Mouse (Mus musculus) retina, postnatal 7 days (tissue): Measurements from ENCODE around the gene Adcy3.

Experiments
- DNase-seq: peaks from one replicate; pipeline ENCODE4 v3.0.0-alpha.2; 2012; ENCODE audit warnings: low read depth, low spot score

Gene Adcy3

DNA sequence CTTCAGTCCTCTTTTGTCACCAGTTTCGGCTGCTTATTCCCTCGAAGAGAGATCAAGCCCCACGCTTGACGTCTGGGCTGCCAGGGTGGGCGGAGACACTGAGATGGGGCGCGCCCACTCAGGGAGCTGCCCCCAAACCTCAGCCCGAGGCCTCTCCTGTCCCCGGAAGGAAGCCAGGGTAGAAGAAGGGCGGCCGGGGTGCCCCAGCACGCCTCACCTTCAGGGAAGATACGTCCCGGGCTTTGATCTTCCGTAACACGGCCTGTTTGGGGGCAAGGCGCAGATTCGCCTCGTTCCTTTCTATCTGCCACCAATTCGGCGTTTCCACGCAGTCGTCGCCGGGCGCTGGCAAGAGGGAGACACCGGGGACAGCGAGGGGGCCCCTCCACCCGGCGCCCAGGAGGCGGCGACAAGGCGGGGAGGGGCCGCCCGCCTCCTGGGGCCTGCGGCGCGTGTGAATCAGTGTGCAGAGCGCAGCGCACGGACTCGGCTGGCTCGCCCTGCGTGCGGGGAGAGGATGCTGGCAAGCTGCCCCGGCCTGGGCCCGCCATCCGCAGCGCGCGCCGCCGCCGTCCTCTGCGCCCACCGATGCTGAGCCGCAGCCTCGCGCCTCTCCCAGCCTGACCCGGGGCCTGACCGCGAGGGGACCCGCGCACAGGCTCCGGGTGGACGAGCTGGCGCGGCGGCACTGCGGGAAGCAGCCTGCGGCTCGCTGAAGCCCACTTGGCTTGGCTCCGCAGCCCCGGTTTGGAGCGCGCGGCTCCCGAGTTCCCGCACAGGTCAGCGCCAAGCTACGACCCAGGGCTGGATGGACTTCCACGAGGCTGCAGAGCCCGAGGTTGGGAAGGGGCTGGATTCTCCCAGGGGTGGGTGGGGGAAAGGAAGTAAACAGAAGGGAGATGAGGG, at the start of gene Adcy3:
Adcy3 (plus strand) TSS at position 163 of the 906 bp plus-strand sequence.
- DNase-seq = peak; percentile 37

DNA sequence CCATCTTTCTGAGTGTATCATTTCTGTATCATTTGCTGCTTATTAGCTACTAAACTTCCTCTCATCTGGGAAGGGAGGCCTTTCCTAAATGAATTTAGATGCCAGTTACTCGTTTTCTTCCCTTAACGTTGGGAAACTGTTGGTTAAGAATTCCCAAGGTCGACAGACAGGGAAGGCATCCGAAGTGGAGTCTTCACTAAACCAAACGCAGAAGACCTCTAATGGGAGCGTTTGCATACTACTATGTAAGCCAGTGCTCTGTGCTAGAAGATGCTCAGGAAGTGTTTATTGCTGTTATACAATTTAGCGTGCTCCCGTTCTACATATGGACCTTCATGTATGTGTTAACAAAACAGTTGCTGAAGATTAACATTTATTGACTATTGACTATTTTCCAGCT, 49.5 kb upstream of the Adcy3 start:
- DNase-seq = no peak

DNA sequence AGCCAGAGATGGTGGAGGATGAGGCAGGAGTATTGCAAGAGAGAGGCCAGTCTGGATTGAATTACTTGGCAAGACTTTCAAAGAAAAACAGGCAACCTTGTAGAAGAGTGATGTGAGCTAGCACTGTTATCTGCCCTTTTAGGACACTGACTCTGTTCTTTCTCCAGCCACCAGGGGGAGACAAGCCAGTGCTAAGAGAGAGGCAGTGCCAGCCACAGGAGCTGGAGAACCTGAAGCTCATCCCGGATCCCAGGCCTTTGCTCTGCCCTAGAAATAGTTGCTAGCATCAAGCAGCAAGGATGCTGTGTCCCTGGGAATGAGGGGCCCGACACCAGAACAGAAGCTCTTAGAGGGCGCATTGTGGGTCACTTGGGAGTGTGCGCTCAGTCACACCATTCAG, 25.5 kb upstream of the Adcy3 start:
- peak; percentile 65 for DNase-seq

DNA sequence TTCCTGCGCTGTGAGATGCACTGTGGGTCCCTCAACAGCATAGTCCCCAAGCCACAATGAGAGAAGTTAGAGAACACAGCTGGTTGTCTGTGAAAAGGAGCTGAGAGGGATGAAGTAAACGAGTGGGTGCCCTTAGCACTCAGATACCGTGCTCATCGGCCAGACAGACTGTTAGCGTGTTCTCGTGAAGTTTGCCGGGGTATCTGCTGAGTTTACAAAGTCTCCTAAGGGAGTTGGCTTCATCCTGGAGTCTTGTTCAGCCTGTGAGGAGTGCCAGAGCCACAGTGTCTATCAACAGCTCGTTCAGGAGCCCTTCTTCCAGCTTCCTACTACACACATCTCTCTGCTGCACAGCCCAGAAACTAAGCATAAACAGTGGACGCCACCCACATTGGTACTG, 16.8 kb upstream of the Adcy3 start:
- DNase-seq = no peak

DNA sequence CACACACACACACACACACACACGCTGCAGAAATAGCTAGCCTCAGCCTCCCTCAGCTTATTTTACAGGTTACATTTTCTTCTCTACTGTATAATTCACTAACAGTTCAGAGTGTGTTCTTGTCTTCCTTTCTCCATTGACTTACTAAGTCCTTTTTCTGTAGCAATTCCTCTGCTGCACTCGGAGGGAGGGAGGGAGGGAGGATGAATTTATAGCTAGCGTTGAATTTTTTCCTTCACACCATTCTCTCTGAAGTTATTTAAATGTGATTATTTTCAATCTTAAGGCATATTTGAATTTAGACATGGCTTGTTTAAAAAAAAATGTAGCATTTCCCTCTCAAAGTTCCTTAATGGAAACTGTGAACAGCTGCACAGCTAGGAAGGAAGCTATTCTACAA, 15.8 kb upstream of the Adcy3 start:
- DNase-seq = no peak

DNA sequence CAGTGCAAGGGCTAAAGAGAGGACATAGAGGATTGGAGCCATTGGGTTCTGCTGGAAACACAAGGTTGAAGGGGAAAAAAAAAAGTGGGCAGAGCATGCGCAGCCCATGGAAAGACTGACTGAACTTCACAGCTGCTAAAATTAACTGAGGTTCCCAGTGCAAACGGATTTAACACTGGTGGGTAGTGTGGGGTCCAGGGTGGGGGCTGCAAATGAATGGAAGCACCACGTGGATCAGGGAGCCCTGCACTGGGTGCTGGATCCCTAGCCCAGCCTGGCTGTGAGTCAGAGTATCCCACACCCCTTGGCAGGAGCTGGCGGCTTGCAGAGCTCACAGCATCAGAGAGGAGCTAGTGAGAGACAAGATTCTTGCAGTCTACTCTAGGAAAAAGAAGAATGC, 15.3 kb upstream of the Adcy3 start:
- DNase-seq = no peak

DNA sequence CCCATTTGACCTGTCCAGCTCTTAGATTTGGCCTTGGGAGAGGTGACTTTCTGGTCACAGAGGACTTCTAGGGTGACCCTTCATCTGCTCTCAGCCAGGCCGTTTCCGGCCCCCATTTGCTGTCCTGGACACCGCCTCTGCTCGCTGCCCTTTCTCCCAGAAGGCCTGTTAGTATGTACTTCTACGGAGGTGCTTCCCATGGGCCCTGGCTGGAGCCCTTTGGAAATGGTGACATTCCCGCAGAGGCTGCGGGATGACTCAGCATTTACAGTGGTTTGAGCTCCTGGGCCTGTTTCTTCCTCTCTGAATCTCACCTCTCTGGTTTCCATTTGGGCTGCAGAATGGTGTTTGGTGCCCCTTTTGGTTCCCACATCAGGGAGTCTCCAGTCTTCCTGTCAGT, 5.6 kb upstream of the Adcy3 start:
- no peak for DNase-seq

DNA sequence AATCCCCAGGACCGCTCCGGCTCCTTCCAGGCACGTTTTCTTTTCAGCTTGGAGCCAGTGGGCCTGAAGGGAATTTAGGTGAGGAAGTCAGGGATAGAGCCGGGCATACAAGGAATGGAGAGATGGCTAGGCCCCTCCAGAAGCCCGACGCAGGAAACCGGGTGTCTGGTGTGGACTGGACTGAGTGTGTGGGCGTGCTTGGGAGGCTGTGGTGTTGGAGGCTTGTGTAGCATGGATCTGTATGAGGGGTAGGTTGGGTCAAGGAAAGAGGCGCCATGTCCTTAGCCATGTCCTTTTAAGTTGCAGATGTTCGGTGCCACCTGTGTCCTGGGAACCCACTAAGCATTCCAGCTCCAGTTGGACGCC, 927 bp downstream of the Adcy3 start:
- DNase-seq = no peak

DNA sequence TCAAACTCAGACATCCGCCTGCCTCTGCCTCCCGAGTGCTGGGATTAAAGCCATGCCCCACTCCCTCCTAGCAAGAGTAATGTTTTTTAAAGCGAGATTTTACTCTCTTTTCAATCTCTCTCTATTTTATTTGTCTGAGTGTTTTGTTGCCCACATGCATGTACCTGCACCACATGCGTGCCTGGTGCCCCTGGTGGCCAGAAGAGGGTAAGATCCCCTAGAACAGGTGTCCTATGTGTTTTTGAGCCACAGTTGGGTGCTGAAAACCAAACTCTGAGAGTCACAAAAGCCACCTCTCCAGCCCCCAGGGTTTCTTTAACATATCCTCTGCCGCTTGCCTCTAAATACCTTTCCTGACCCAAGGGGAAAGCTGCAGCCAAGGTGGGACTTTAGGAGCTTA, 10.3 kb downstream of the Adcy3 start:
- DNase-seq = no peak

DNA sequence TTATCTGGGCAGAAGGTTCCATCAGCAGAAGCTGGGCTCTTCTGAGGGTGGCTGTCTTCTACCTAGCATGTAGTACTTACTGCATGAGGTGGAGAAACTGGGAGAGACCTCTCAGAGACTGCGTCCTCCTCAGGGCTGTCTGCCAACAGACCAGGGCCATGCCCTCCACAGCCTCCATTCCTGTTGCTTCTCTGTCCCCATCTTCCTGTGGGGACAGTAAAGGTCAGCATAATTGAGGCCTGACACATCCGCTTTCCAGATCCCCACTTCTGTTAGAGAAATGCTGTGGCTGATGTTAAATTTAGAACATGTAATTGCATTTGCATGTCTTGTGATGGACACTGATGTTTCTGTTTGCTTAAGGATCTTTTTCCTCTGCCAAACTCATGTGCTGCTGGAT, 18.0 kb downstream of the Adcy3 start:
- DNase-seq = no peak

DNA sequence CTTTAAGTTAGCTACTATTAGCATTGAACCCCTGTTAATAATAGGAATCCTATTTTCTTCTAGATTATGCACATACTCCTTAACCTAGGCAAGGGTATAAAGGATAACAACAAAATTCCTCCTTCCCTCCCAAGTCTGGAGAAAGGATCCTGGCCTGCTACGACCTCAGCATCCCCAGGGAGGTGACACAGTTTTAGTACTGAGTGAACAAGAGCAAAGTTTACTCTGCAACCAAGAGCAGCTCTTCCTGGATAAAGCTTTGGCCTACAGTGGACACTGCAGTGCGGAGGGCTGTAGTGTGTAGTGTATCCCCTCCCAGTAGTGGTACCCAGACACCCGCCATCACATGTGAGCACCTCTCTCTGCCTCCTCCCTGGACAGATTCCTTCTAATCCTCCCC, 19.1 kb downstream of the Adcy3 start:
- no peak for DNase-seq

DNA sequence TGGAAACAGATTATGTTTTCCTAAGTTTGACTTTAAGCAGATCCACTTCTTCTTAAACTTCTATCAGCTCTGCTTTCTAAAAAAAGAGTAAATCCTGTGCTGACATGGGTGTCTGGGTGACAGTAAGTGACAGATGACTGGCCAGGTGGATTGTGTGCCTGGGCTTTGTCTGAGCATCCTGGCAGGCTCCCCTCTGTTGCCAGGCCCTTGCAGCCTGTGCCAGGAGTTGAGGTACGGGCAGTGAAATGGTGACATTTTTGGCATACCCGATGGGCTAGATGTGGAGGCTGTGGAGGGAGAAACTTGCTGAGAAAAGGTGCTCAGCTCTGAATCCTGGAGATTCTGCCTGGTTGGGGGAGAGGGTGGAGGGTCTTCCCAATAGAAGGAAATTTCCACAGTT, 24.6 kb downstream of the Adcy3 start:
- DNase-seq = no peak

DNA sequence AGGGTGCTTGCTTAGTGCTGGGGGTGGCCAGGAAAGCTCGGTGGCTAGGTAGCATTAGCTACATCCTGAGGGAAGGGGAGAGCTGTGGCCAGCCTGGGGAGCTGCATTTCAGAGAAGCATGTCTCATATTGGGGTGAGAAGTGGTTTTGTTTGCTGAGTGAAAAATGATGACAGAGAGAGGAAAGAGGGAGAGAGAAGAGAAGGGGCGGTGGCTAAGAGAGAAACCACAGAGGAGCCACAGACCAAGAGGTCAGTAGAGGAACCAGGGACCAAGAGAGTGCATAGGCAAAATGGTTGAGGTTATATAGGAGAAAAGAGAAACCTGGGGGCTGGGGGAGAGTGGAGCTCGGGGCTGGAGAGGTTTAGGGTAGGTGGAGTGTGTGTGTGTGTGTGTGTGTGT, 25.3 kb downstream of the Adcy3 start:
- DNase-seq = no peak

DNA sequence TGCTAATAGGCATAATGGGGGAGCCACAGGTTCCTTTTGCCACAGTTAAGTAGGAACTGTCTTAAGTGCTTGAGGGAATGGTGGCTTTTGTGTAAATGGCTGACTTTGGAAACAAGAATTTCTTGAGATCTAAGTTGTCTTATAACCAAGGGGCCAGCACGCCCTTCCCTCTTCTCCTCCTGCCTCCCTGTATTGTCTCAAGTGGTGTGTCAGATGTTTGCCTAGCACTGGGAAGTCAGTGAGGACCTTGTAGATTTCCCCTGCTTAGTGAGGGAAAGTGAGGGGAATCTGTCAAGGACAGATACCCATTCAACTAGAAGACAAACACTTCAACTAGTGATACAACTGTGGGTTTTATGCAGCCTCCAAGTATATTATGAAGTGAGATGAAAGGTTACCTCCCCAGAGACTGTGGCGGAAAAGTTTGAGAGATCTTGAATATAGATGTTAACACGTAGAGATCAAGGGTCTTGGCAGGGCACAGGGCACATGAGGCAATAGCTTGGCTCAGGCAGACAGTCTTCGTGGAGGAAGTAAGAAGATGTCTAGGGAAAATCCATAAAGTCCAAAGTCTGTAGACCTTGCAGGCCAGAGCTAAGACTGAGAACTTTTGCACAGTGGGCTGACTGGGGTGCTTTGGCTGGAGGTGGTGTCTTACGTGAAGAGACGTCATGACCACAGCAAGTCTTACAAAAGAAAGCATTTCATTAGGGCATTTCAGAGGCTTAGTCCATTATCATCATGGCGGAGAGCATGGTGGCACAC, 26.1 kb downstream of the Adcy3 start:
- no peak for DNase-seq

DNA sequence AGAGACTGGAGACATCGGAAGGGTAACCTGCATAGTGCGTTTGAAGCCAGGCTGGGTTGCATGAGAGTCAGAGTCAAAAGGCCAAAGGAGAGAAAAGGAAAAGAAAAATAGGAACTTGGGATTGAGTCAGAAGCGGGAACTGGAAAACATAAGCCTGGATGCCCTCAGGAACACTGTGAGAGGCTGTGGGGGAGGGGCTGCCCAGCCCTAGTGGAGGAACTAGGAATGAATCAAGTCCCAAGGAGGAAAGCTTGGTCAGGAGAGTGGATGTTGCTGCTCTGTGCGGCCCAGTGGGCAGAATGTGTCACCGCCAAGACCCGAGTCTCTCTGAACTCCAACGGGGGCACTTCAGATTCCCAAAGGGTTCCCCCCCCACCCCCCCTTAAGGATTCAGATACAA, 27.4 kb downstream of the Adcy3 start:
- no peak for DNase-seq

DNA sequence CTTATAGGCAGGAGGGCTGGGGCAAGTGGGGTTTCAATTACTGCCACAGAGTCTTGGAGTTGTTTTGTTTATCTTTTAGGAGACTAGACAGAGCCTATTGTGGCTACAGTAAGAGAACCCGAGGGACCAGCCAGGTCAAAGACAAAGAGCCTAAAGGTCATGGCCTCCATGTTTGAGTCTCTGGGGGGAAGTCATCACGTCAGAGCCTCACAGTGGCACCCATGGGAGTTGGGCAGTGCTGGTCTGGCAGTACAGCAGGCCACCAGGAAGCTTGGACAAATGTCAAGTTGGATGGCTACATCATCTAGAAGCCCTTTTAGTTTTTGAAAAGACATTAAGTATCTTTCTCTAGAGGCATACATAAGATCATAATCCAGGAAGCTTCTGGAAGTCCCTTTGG, 30.0 kb downstream of the Adcy3 start:
- DNase-seq = no peak

DNA sequence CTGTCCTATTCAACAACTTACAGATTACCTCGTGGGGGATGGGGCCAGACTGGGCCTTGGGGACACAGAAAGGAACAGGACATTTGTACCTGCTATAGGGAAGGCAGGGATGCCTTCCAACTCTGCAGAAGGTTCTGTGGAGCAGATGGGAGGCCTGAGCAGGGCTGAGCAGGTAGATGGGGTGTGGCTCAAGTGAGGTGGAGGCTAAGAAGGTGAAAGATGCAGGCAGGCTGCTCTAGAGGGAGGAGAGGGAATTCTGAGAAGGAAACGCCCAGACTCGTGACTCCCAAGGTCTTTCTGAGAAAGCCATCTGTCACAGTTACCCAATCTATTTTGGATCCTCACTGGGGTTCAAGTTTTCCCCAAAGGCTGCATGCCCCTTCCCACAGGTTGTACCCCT, 34.1 kb downstream of the Adcy3 start:
- DNase-seq = no peak

DNA sequence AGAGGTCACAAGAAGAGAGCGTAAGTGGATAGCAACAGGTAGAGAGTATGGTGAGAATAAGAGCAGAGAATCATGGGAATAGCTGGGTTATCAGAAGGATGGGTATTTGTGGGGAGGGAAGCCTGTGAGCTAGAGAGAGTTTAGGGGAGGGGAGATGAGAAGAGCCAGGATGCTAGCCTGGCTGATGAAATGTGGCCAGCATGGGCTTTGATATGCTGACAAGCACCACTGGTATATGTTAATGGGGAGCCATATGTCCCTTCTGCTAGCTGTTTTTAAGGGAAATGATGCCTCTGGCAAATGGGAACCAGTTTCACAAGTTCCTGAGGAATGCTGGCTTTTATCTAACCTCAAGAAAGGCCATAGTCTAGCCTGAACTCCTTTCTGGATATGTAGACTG, 36.2 kb downstream of the Adcy3 start:
- DNase-seq = no peak

DNA sequence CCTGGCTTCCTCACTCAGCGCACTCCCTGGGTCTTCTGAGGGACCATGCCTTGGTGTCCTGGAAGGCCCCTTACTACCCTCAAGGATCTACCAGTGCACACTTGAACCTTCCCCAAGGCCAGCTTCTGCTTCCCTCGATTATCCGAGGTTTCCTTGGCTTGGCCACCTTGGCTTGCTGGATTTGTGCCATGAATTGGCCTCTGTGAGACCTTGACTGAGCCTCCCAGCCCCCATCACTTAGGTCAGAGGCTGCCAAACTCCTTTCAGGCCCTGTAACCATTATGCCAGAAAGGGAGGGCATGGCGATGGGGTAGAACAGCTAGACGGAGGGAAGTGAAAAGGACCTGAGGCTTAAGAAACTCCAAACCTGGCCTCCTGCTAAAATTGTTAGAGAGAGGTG, 36.7 kb downstream of the Adcy3 start:
- no peak for DNase-seq

DNA sequence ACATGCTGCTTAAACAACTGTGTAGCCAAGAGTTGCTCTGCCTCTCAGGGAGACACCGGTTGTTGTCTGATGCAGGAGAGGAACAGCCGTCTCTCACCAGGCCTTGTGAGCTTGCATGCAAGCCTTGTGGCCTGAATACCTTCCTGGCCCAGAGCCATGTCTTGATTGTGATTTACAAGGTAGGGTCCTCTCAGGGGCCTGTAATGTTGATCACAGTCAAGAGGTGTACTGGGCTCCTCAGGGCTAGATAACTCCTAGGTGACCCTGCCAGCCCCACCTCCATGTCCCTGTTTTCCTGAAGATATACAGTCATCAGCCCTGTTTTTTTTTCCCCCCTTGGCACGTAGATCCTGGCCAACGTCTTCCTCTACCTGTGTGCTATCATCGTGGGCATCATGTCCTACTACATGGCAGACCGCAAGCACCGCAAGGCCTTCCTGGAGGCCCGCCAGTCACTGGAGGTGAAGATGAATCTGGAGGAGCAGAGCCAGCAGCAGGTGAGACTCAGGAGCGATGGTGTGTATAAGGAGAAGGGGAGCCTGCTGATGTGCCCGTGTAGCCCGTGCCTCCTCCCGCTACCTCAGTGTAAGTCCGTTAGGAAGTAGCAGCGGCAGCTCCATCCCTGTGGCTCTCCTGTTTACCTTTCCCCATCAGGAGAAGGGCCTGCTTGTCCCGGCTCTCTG, 40.3 kb downstream of the Adcy3 start:
- no peak for DNase-seq

DNA sequence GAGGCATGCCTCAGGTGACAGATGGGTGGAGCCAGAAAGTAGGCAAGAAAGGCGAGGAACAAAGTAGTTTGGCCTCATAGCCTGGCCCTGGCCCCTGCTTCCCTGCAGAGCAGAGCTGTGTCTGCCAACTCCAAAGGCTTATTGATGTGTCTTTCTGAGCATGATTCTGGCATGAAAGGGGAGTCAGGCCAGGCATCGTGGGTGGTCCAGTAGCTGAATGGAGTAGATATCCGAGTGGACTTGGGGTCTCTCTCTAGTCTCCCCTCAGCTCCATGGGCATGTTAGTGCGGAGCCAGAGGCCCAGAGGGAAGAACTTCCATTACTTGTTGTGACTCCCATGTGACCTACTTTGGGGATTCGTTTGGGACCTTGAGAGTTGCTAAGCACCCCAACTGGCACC, 45.9 kb downstream of the Adcy3 start:
- no peak for DNase-seq

DNA sequence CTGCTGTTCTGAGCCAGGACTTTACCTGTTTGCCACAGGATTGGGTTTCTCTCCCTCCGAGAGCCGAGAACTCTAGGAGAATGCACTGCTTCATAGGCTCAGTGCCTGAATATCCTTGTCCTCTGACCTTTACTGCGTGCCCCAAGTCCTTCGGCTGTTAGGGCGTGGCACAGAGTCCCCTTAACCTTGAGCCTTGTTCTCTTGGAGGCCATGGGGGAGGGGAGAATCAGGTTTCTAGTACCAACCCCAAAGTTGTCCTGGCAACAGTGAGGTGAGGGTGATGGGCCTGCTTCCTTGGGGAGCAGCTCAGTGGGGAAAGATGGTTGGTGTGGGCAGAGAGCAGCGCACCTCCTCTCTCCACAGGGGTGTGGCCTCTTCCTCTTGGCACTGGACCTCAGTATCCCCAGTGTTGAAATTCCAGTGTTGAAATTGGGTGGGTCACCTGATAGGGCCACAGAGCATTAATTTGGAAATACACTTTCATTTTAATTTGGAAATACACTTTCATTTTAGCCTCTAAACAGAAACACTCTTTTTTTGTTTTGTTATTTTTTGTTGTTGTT, 46.8 kb downstream of the Adcy3 start:
- no peak for DNase-seq
